Mouse (Mus musculus) cerebellum, adult 11-12 months (tissue): Measurements from ENCODE around the gene Aass.

Source experiments
- DNase-seq: peaks from one replicate; pipeline ENCODE4 v3.0.0; 2022

Aass gene

GRCm38 (mm10) chr6:23028251-23028650 is 104.5 kb downstream of the Aass start:
- DNase-seq = no peak
